Mouse (Mus musculus): ENCODE results near the gene Lrrc4c.

GRCm38 (mm10) chr2:97274651-97275050, 956.7 kb downstream of the Lrrc4c start:
- TF ChIP-seq POLR2A (IDR thresholded peaks at IDR 0.05; ENCODE audit: borderline replicate concordance, extremely low read depth, low read depth, low read length) (no peak), CTCF (IDR thresholded peaks at IDR 0.05; ENCODE audit: insufficient read depth, low read length) (no peak)
